In genomic region chr19:25180547-25180946, GRCm38 (mm10) we compare ENCODE assay signal across 13 mouse cellular contexts. TPM values are rescaled to one million over a fixed set of nuclear protein-coding genes. Genes with fewer than 3 reads are reported as not detected.
"Had no signal": no experiment of that assay in that cellular context is flagged by ENCODE, and none has a peak within 500 bp of the region (broad histone marks: within the 10 kb centered on the region; RNA-seq: fewer than 3 reads in every experiment).

No protein-coding gene starts in this region.

- H3K27me3 ChIP-seq: limb, embryonic 13.5 days; liver, embryonic 13.5 days had no signal

- H3K4me3 ChIP-seq: limb, embryonic 13.5 days; liver, embryonic 13.5 days had no signal

- H3K36me3 ChIP-seq: limb, embryonic 13.5 days had no signal

- DNase-seq: kidney, postnatal 14 days; kidney, postnatal 4 days; left cerebral cortex, postnatal 4 days; liver, embryonic 13.5 days; lung, adult 2 months; lung, postnatal 14 days; midbrain, embryonic 14.5 days; thymus, adult 18-20 months; thymus, postnatal 36 days had no signal

- H3K9ac ChIP-seq: limb, embryonic 13.5 days; liver, embryonic 13.5 days had no signal

- H3K9me3 ChIP-seq: limb, embryonic 13.5 days; liver, embryonic 13.5 days had no signal

- H3K4me2 ChIP-seq: limb, embryonic 13.5 days; liver, embryonic 13.5 days; midbrain, embryonic 11.5 days had no signal

- H3K4me1 ChIP-seq: liver, embryonic 13.5 days had no signal

- H3K27ac ChIP-seq: limb, embryonic 13.5 days; liver, embryonic 13.5 days had no signal

RNA-seq across cellular contexts. Expression of gene Kank1, which starts 56.2 kb away (rescaled TPM):
- total RNA-seq: megakaryocyte progenitor cell, adult 5-6 weeks; megakaryocyte-erythroid progenitor cell, adult 5-6 weeks had no signal
